Comparison of ENCODE assay signal across 9 mouse cellular contexts in genomic region chr9:98645750-98646149, GRCm38 (mm10). TPM values are rescaled to one million over a fixed set of nuclear protein-coding genes. Genes with fewer than 3 reads are reported as not detected.
DNase-seq lines count a peak whose midpoint lies in the region; ATAC-seq and TF ChIP-seq lines count a peak whose summit lies in the region.
"Had no signal": no experiment of that assay in that cellular context is flagged by ENCODE, and none has a peak within 500 bp of the region (broad histone marks: within the 10 kb centered on the region; RNA-seq: fewer than 3 reads in every experiment).

No protein-coding gene starts in this region.

- H3K4me2 ChIP-seq in heart, embryonic 12.5 days: no peak overlapping the region
- H3K4me2 ChIP-seq: limb, embryonic 15.5 days had no signal

- no peak overlapping the region for H3K27ac ChIP-seq in heart, embryonic 12.5 days (ENCODE audit: poor library complexity, severe bottlenecking)
- H3K27ac ChIP-seq: limb, embryonic 15.5 days had no signal

- no peaks in the 10 kb centered on the region for H3K4me1 ChIP-seq in heart, embryonic 12.5 days (replicated peaks)
- H3K4me1 ChIP-seq: limb, embryonic 15.5 days had no signal

- no peak overlapping the region for H3ac ChIP-seq in C2C12 (ENCODE audit: control insufficient read depth, insufficient read length, low read depth)

- 27% methylated on average over 4 of the region's 4 CpGs for whole genome bisulfite sequencing in heart, embryonic 12.5 days

- peak; percentile 40 for DNase-seq in adrenal gland, adult 8-10 months
- DNase-seq in embryo, embryonic 9.5 days (ENCODE audit: extremely low spot score): peak; percentile 71
- DNase-seq in kidney, postnatal 25 days: peak; percentile 72 to 80
- peak; percentile 24 to 47 for DNase-seq in lung, adult 18-20 months
- DNase-seq in ovary, postnatal 36 days (ENCODE audit: low spot score): peak; percentile 76
- peak; percentile 82 for DNase-seq in urinary bladder, postnatal 14 days (ENCODE audit: low spot score)

- no peak overlapping the region for H3K4me3 ChIP-seq in C2C12 (ENCODE audit: insufficient read depth, poor library complexity, severe bottlenecking)
- no peak overlapping the region for H3K4me3 ChIP-seq in heart, embryonic 12.5 days
- H3K4me3 ChIP-seq: limb, embryonic 15.5 days had no signal

- H3K79me2 ChIP-seq in C2C12 (ENCODE audit: control insufficient read depth, insufficient read depth): no peaks in the 10 kb centered on the region

- peak; percentile 61; the same call in 1 of the 2 replicates for ATAC-seq in heart, embryonic 12.5 days (ENCODE audit: insufficient number of reproducible peaks, low FRiP score)

- no peaks in the 10 kb centered on the region for H3K79me3 ChIP-seq in C2C12 (ENCODE audit: low read depth)

- H3K36me3 ChIP-seq in C2C12 (ENCODE audit: control insufficient read depth, insufficient read depth): no peaks in the 10 kb centered on the region
- H3K36me3 ChIP-seq in heart, embryonic 12.5 days: no peaks in the 10 kb centered on the region
- H3K36me3 ChIP-seq: limb, embryonic 15.5 days had no signal

- peak; percentile 26 for TF ChIP-seq CTCF in C2C12 (IDR thresholded peaks at IDR 0.05; ENCODE audit: control insufficient read depth, insufficient read depth, insufficient read length)

- no peaks in the 10 kb centered on the region for H3K9me3 ChIP-seq in heart, embryonic 12.5 days (replicated peaks)
- H3K9me3 ChIP-seq: limb, embryonic 15.5 days had no signal

- H3K9ac ChIP-seq in heart, embryonic 12.5 days: no peak overlapping the region
- H3K9ac ChIP-seq: limb, embryonic 15.5 days had no signal

- peaks cover 9% of the 10 kb centered on the region for H3K27me3 ChIP-seq in C2C12 (ENCODE audit: control insufficient read depth, insufficient read depth, insufficient read length)
- H3K27me3 ChIP-seq in heart, embryonic 12.5 days (replicated peaks): peaks cover 34% of the 10 kb centered on the region

TF ChIP-seq in C2C12, 6 proteins besides CTCF, POLR2A, EP300 and RAD21:
- TF ChIP-seq MYOD1 (IDR thresholded peaks at IDR 0.05; ENCODE audit: control insufficient read depth, insufficient read length, low read depth) (no peak), MYOG (IDR thresholded peaks at IDR 0.05; ENCODE audit: control insufficient read depth, extremely low read depth, insufficient read length) (no peak), CEBPB (IDR thresholded peaks at IDR 0.05; ENCODE audit: low read depth) (no peak), USF1 (IDR thresholded peaks at IDR 0.05; ENCODE audit: low read depth) (no peak)

RNA-seq across cellular contexts. Expression of gene Mrps22, which starts 44.3 kb away (rescaled TPM):
- polyA plus RNA-seq in C2C12 (2012; fragmentation: generic; extraction: Trizol): 32.4 TPM
- total RNA-seq in adrenal gland, adult 8-10 months (2022): 10 to 100 TPM; 42.7 to 62.9 (median 55.2) TPM
- 58.8 and 61.9 TPM in 2 replicates for polyA plus RNA-seq in heart, embryonic 12.5 days (2016; fragmentation: Nextera tagmentation; extraction: Ambion mirVana)
